Mouse (Mus musculus): ENCODE data around the gene Mto1. TPM values are rescaled to one million over a fixed set of nuclear protein-coding genes. Genes with fewer than 3 reads are reported as not detected.

Mto1 gene
- total RNA-seq, 1 experiment, result 31.3 TPM

GRCm38 (mm10) chr9:78428185-78428584, 19.8 kb upstream of the Mto1 start:
- no peaks in the 10 kb centered on the region; a peak in 1 of 4 replicates for H3K4me1 ChIP-seq (ENCODE audit: control insufficient read depth in 2 of 2, insufficient read depth in 2 of 2, low read length in 2 of 2, poor library complexity in 1 of 2)
- DNase-seq (ENCODE audit: low read depth, low spot score), result no peak
- no peak overlapping the region for H3K4me3 ChIP-seq (ENCODE audit: insufficient read depth in 1 of 2, low read depth in 1 of 2, low read length in 2 of 2, poor library complexity in 1 of 2, severe bottlenecking in 1 of 2)
- no peaks in the 10 kb centered on the region for H3K36me3 ChIP-seq (ENCODE audit: control insufficient read depth, insufficient read depth, low read length, poor library complexity, severe bottlenecking)
- TF ChIP-seq MAFK (IDR thresholded peaks at IDR 0.05; ENCODE audit: insufficient read depth, low read depth, low read length) (no peak), HCFC1 (IDR thresholded peaks at IDR 0.05; ENCODE audit: borderline replicate concordance, insufficient read depth, low read length) (no peak), CHD2 (IDR thresholded peaks at IDR 0.05; ENCODE audit: low read depth, low read length) (no peak), ZNF384 (IDR thresholded peaks at IDR 0.05; ENCODE audit: low read depth, low read length) (no peak), ZC3H11A (IDR thresholded peaks at IDR 0.05; ENCODE audit: borderline replicate concordance, low read depth, low read length) (no peak)
- no peaks in the 10 kb centered on the region for H3K9me3 ChIP-seq (ENCODE audit: control insufficient read depth, insufficient read depth, low read depth, low read length)
- H3K9ac ChIP-seq (ENCODE audit: insufficient read depth, low read depth, low read length, poor library complexity, severe bottlenecking), result no peak overlapping the region
- H3K27ac ChIP-seq (ENCODE audit: insufficient read depth, low read depth, low read length, poor library complexity, severe bottlenecking), result no peak overlapping the region
- in situ Hi-C loops (cut with MboI; ENCODE audit: low sequenced_read_pairs in 2 of 2, unreplicated experiment in 2 of 2), result no loop called here

GRCm38 (mm10) chr9:78428870-78429432, 19.1 kb upstream of the Mto1 start:
- Histone ChIP-seq H3K36me3 (ENCODE audit: control insufficient read depth, insufficient read depth, low read length, poor library complexity, severe bottlenecking) (no peaks in the 10 kb centered on the region), H3K4me1 (ENCODE audit: control insufficient read depth in 2 of 2, insufficient read depth in 2 of 2, low read length in 2 of 2, poor library complexity in 1 of 2) (no peaks in the 10 kb centered on the region; a peak in 1 of 4 replicates), H3K9me3 (ENCODE audit: control insufficient read depth, insufficient read depth, low read depth, low read length) (no peaks in the 10 kb centered on the region), H3K27ac (ENCODE audit: insufficient read depth, low read depth, low read length, poor library complexity, severe bottlenecking) (no peak overlapping the region), H3K4me3 (ENCODE audit: insufficient read depth in 1 of 2, low read depth in 1 of 2, low read length in 2 of 2, poor library complexity in 1 of 2, severe bottlenecking in 1 of 2) (no peak overlapping the region), H3K9ac (ENCODE audit: insufficient read depth, low read depth, low read length, poor library complexity, severe bottlenecking) (no peak overlapping the region)
- in situ Hi-C loops (cut with MboI; ENCODE audit: low sequenced_read_pairs in 2 of 2, unreplicated experiment in 2 of 2), result no loop called here
- no peak for DNase-seq (ENCODE audit: low read depth, low spot score)
- TF ChIP-seq CHD2 (IDR thresholded peaks at IDR 0.05; ENCODE audit: low read depth, low read length) (no peak), ZC3H11A (IDR thresholded peaks at IDR 0.05; ENCODE audit: borderline replicate concordance, low read depth, low read length) (no peak), ZNF384 (IDR thresholded peaks at IDR 0.05; ENCODE audit: low read depth, low read length) (no peak), HCFC1 (IDR thresholded peaks at IDR 0.05; ENCODE audit: borderline replicate concordance, insufficient read depth, low read length) (no peak), MAFK (IDR thresholded peaks at IDR 0.05; ENCODE audit: insufficient read depth, low read depth, low read length) (no peak)

DNA sequence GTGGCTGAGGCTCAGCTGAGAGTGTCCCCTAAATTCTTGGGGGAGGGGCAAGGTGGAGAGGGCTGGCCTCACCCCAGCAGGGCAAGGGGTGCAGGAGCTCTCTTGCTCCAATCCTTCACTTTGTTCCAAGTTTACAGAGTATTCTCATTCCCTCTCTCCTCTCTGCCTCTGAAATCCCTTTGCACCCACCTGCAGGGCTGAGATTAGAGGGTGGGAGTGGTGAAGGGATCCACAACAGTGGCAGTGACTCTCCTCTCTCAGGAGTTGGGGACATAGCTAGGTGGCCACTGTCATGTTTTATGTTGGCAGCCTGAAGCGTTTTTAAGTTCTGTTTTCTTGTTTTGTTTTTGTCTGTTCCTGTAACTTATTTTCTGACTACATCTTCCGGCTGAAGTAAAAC, 18.5 kb upstream of the Mto1 start:
- no peak for DNase-seq (ENCODE audit: low read depth, low spot score)
- H3K27ac ChIP-seq (ENCODE audit: insufficient read depth, low read depth, low read length, poor library complexity, severe bottlenecking), result peak overlapping the region; percentile 19; the same call in 1 of the 2 replicates
- no peak overlapping the region for H3K9ac ChIP-seq (ENCODE audit: insufficient read depth, low read depth, low read length, poor library complexity, severe bottlenecking)
- in situ Hi-C loops (cut with MboI; ENCODE audit: low sequenced_read_pairs in 2 of 2, unreplicated experiment in 2 of 2), result no loop called here
- no peak for TF ChIP-seq ZNF384 (IDR thresholded peaks at IDR 0.05; ENCODE audit: low read depth, low read length)
- no peak for TF ChIP-seq MAFK (IDR thresholded peaks at IDR 0.05; ENCODE audit: insufficient read depth, low read depth, low read length)
- TF ChIP-seq HCFC1 (IDR thresholded peaks at IDR 0.05; ENCODE audit: borderline replicate concordance, insufficient read depth, low read length), result no peak
- TF ChIP-seq ZC3H11A (IDR thresholded peaks at IDR 0.05; ENCODE audit: borderline replicate concordance, low read depth, low read length), result no peak
- no peak for TF ChIP-seq CHD2 (IDR thresholded peaks at IDR 0.05; ENCODE audit: low read depth, low read length)
- H3K4me3 ChIP-seq (ENCODE audit: insufficient read depth in 1 of 2, low read depth in 1 of 2, low read length in 2 of 2, poor library complexity in 1 of 2, severe bottlenecking in 1 of 2), result no peak overlapping the region
- H3K9me3 ChIP-seq (ENCODE audit: control insufficient read depth, insufficient read depth, low read depth, low read length), result no peaks in the 10 kb centered on the region
- H3K4me1 ChIP-seq (ENCODE audit: control insufficient read depth in 2 of 2, insufficient read depth in 2 of 2, low read length in 2 of 2, poor library complexity in 1 of 2), result no peaks in the 10 kb centered on the region; a peak in 1 of 4 replicates
- no peaks in the 10 kb centered on the region for H3K36me3 ChIP-seq (ENCODE audit: control insufficient read depth, insufficient read depth, low read length, poor library complexity, severe bottlenecking)

DNA sequence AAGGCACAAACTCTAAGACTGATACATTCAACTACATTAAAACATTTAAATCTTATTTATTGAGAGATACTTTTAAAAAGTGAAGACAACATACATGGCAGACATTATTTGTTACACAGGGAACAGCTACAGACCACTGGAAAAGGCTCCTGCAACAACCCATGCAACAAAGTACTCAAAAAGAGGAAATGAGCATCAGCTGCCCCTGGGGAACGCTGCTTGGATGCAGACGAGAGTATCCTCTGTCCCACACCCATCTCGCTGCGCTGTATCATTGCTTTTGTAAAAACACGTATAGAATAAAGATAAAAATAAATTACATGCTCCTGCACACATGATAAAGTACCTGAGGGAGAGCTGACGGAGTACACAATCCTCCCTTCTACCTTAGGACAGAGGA, 17.5 kb upstream of the Mto1 start:
- H3K9me3 ChIP-seq (ENCODE audit: control insufficient read depth, insufficient read depth, low read depth, low read length), result no peaks in the 10 kb centered on the region
- no peak for DNase-seq (ENCODE audit: low read depth, low spot score)
- in situ Hi-C loops (cut with MboI; ENCODE audit: low sequenced_read_pairs in 2 of 2, unreplicated experiment in 2 of 2), result no loop called here

DNA sequence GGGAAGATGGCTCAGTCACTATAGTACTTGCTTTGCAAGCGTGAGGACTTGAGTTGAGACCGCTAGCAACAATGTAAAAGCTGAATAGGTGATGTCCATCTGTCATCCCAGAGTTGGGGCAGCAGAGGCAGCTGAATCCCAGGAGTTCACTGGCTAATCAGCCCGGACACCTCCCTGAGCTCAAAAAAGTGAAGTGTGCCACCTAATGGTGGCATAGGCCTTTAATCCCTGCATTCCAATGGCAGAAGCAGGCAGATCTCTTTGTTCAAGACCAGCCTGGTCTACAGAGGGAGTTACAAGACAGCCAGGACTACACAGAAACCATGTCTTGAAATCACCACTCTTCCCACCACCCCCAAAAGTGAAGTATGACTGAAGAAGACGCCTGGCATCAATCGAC, 15.5 kb upstream of the Mto1 start:
- Histone ChIP-seq H3K9ac (ENCODE audit: insufficient read depth, low read depth, low read length, poor library complexity, severe bottlenecking) (no peak overlapping the region), H3K9me3 (ENCODE audit: control insufficient read depth, insufficient read depth, low read depth, low read length) (no peaks in the 10 kb centered on the region), H3K4me3 (ENCODE audit: insufficient read depth in 1 of 2, low read depth in 1 of 2, low read length in 2 of 2, poor library complexity in 1 of 2, severe bottlenecking in 1 of 2) (no peak overlapping the region), H3K36me3 (ENCODE audit: control insufficient read depth, insufficient read depth, low read length, poor library complexity, severe bottlenecking) (no peaks in the 10 kb centered on the region), H3K27ac (ENCODE audit: insufficient read depth, low read depth, low read length, poor library complexity, severe bottlenecking) (no peak overlapping the region), H3K4me1 (ENCODE audit: control insufficient read depth in 2 of 2, insufficient read depth in 2 of 2, low read length in 2 of 2, poor library complexity in 1 of 2) (peaks cover 0 to 5% of the 10 kb centered on the region in 2 experiments; a peak in 1 of 4 replicates)
- TF ChIP-seq CHD2 (IDR thresholded peaks at IDR 0.05; ENCODE audit: low read depth, low read length), result no peak
- TF ChIP-seq ZNF384 (IDR thresholded peaks at IDR 0.05; ENCODE audit: low read depth, low read length), result no peak
- no peak for TF ChIP-seq MAFK (IDR thresholded peaks at IDR 0.05; ENCODE audit: insufficient read depth, low read depth, low read length)
- TF ChIP-seq HCFC1 (IDR thresholded peaks at IDR 0.05; ENCODE audit: borderline replicate concordance, insufficient read depth, low read length), result no peak
- no peak for TF ChIP-seq ZC3H11A (IDR thresholded peaks at IDR 0.05; ENCODE audit: borderline replicate concordance, low read depth, low read length)
- DNase-seq (ENCODE audit: low read depth, low spot score), result no peak
- in situ Hi-C loops (cut with MboI; ENCODE audit: low sequenced_read_pairs in 2 of 2, unreplicated experiment in 2 of 2), result no loop called here

More for the DNA sequence above, 17.5 kb upstream of the Mto1 start:
- no peaks in the 10 kb centered on the region; a peak in 1 of 4 replicates for H3K4me1 ChIP-seq (ENCODE audit: control insufficient read depth in 2 of 2, insufficient read depth in 2 of 2, low read length in 2 of 2, poor library complexity in 1 of 2)
- H3K9ac ChIP-seq (ENCODE audit: insufficient read depth, low read depth, low read length, poor library complexity, severe bottlenecking), result no peak overlapping the region
- no peaks in the 10 kb centered on the region for H3K36me3 ChIP-seq (ENCODE audit: control insufficient read depth, insufficient read depth, low read length, poor library complexity, severe bottlenecking)
- no peak overlapping the region for H3K27ac ChIP-seq (ENCODE audit: insufficient read depth, low read depth, low read length, poor library complexity, severe bottlenecking)
- no peak for TF ChIP-seq CHD2 (IDR thresholded peaks at IDR 0.05; ENCODE audit: low read depth, low read length)
- no peak for TF ChIP-seq MAFK (IDR thresholded peaks at IDR 0.05; ENCODE audit: insufficient read depth, low read depth, low read length)
- H3K4me3 ChIP-seq (ENCODE audit: insufficient read depth in 1 of 2, low read depth in 1 of 2, low read length in 2 of 2, poor library complexity in 1 of 2, severe bottlenecking in 1 of 2), result no peak overlapping the region

All from ES-E14 (cell line).